Comparison of ENCODE assay signal across 8 mouse cellular contexts in genomic region chr12:16828505-16828904, GRCm38 (mm10). TPM values are rescaled to one million over a fixed set of nuclear protein-coding genes. Genes with fewer than 3 reads are reported as not detected.
A peak's percentile ranks its signal among the peaks of the same experiment; 100 is the strongest.
DNase-seq lines count a peak whose midpoint lies in the region; ATAC-seq and TF ChIP-seq lines count a peak whose summit lies in the region.

No protein-coding gene starts in this region.

- no peak overlapping the region for H3K4me2 ChIP-seq in kidney, embryonic 14.5 days (replicated peaks; ENCODE audit: low read depth, low read length)
- H3K4me2 ChIP-seq in midbrain, embryonic 15.5 days = no peak overlapping the region

- no peaks in the 10 kb centered on the region for H3K27me3 ChIP-seq in kidney, embryonic 14.5 days (ENCODE audit: control insufficient read depth, insufficient read depth, low read length)
- H3K27me3 ChIP-seq in heart, adult 2 months (ENCODE audit: control insufficient read depth, insufficient read depth, low read length) = no peaks in the 10 kb centered on the region
- no peaks in the 10 kb centered on the region for H3K27me3 ChIP-seq in midbrain, embryonic 15.5 days (replicated peaks)

- no peak overlapping the region for H3K4me3 ChIP-seq in kidney, embryonic 14.5 days (ENCODE audit: low read length)
- H3K4me3 ChIP-seq in heart, adult 2 months = no peak overlapping the region
- no peak overlapping the region for H3K4me3 ChIP-seq in midbrain, embryonic 15.5 days

- intact Hi-C loops in heart, adult 2 months (cut with DNase I) = loop anchor here (5.0 to 10.0 kb wide), 3 partner anchors 106 to 184 kb away; partner anchors contain the start of gene 2410004P03Rik

- no peaks in the 10 kb centered on the region for H3K9me3 ChIP-seq in kidney, embryonic 14.5 days (ENCODE audit: control insufficient read depth, low read length)
- H3K9me3 ChIP-seq in midbrain, embryonic 15.5 days = no peaks in the 10 kb centered on the region

- TF ChIP-seq EP300 in heart, adult 2 months (IDR thresholded peaks at IDR 0.05; ENCODE audit: insufficient read depth, low read depth, low read length) = peak; percentile 57; the same call in 1 of the 2 replicates

- TF ChIP-seq POLR2A in heart, adult 2 months (IDR thresholded peaks at IDR 0.05; ENCODE audit: insufficient read depth, low read depth, low read length) = 0 out of 2 replicates have a peak, but pooled peaks have one; percentile 11

- TF ChIP-seq CTCF in heart, adult 2 months (IDR thresholded peaks at IDR 0.05) = peak; percentile 76

- H3K36me3 ChIP-seq in kidney, embryonic 14.5 days (ENCODE audit: control insufficient read depth, insufficient read depth, low read length) = peaks cover 41% of the 10 kb centered on the region
- no peaks in the 10 kb centered on the region; the same call in 1 of the 2 replicates for H3K36me3 ChIP-seq in heart, adult 2 months (ENCODE audit: control insufficient read depth, insufficient read depth, low read length)
- H3K36me3 ChIP-seq in midbrain, embryonic 15.5 days (replicated peaks) = peaks cover 24% of the 10 kb centered on the region

- no peak for ATAC-seq in kidney, embryonic 14.5 days (ENCODE audit: low FRiP score, low TSS enrichment)
- ATAC-seq in megakaryocyte progenitor cell, adult 5-6 weeks (replicated peaks; ENCODE audit: poor library complexity) = peak; percentile 78
- ATAC-seq in erythroid progenitor cell, adult 5-6 weeks (replicated peaks; ENCODE audit: low FRiP score, poor library complexity, severe bottlenecking) = no peak
- no peak for ATAC-seq in midbrain, embryonic 15.5 days (replicated peaks)

- no peak overlapping the region for H3K9ac ChIP-seq in kidney, embryonic 14.5 days (ENCODE audit: low read depth, low read length)
- no peak overlapping the region for H3K9ac ChIP-seq in heart, adult 2 months (ENCODE audit: low read depth, low read length)
- H3K9ac ChIP-seq in midbrain, embryonic 15.5 days = no peak overlapping the region

- H3K79me2 ChIP-seq in heart, adult 2 months (replicated peaks; ENCODE audit: control insufficient read depth, insufficient read depth, low read length) = no peaks in the 10 kb centered on the region

- peak; percentile 61 for DNase-seq in kidney, adult 11 months
- DNase-seq in R1 (ENCODE audit: low read depth, low spot score) = peak; percentile 32
- DNase-seq in heart, adult 2 months = peak; percentile 71 to 74
- peak; percentile 64 to 83 for DNase-seq in kidney, postnatal 36 days

- WGBS in kidney, embryonic 14.5 days = 73% methylated on average over 6 of the region's 6 CpGs
- WGBS in heart, adult 2 months = 3% methylated on average over 6 of the region's 6 CpGs
- 87% methylated on average over 6 of the region's 6 CpGs for WGBS in midbrain, embryonic 15.5 days

- no peaks in the 10 kb centered on the region for H3K4me1 ChIP-seq in kidney, embryonic 14.5 days (ENCODE audit: control insufficient read depth, insufficient read depth, low read length)
- H3K4me1 ChIP-seq in heart, adult 2 months (ENCODE audit: control insufficient read depth, insufficient read depth, low read length) = peaks cover 13% of the 10 kb centered on the region
- no peaks in the 10 kb centered on the region for H3K4me1 ChIP-seq in midbrain, embryonic 15.5 days

- no peak overlapping the region for H3K27ac ChIP-seq in kidney, embryonic 14.5 days (ENCODE audit: low read depth, low read length)
- no peak overlapping the region for H3K27ac ChIP-seq in heart, adult 2 months
- no peak overlapping the region for H3K27ac ChIP-seq in midbrain, embryonic 15.5 days

RNA-seq across cellular contexts. Expression of gene E2f6, which starts 17.7 kb away (rescaled TPM):
- 36.8 and 56.7 TPM in 2 replicates for polyA plus RNA-seq in kidney, embryonic 14.5 days (2014; fragmentation: Nextera tagmentation; extraction: Ambion mirVana)
- 10 to 100 TPM; 79.1 to 84.1 TPM for total RNA-seq in heart, adult 2 months (2021)
- 46.7 and 87.4 TPM in 2 replicates for polyA plus RNA-seq in heart, adult 2 months (2012; rRNA removed)
- total RNA-seq in megakaryocyte progenitor cell, adult 5-6 weeks (2015) = 51.7 and 60.3 TPM in 2 replicates
- 49.2 and 49.9 TPM in 2 replicates for total RNA-seq in megakaryocyte progenitor cell, adult 5-6 weeks (2017)
- total RNA-seq in erythroid progenitor cell, adult 5-6 weeks (2015; ENCODE audit: low replicate concordance) = 29.6 and 47.8 TPM in 2 replicates
- total RNA-seq in erythroid progenitor cell, adult 5-6 weeks (2017; ENCODE audit: low replicate concordance) = 19.9 and 33.5 TPM in 2 replicates
- 29.8 and 30.1 TPM in 2 replicates for polyA plus RNA-seq in midbrain, embryonic 15.5 days (2015; fragmentation: Nextera tagmentation; extraction: Ambion mirVana)

RNA-seq across cellular contexts. Expression of gene Greb1, which starts 27.8 kb away (rescaled TPM):
- 6.6 and 8.6 TPM in 2 replicates for polyA plus RNA-seq in kidney, embryonic 14.5 days (2014; fragmentation: Nextera tagmentation; extraction: Ambion mirVana)
- total RNA-seq in heart, adult 2 months (2021) = under 1 TPM; 0.25 to 0.39 TPM
- 0.44 and 0.51 TPM in 2 replicates for polyA plus RNA-seq in heart, adult 2 months (2012; rRNA removed)
- total RNA-seq in megakaryocyte progenitor cell, adult 5-6 weeks (2015) = 0.02 TPM in 1 of 2 replicates, not detected in the other
- total RNA-seq in megakaryocyte progenitor cell, adult 5-6 weeks (2017) = 0.04 and 0.17 TPM in 2 replicates
- total RNA-seq in erythroid progenitor cell, adult 5-6 weeks (2015; ENCODE audit: low replicate concordance) = not detected in 2 replicates
- not detected in 2 replicates for total RNA-seq in erythroid progenitor cell, adult 5-6 weeks (2017; ENCODE audit: low replicate concordance)
- polyA plus RNA-seq in midbrain, embryonic 15.5 days (2015; fragmentation: Nextera tagmentation; extraction: Ambion mirVana) = 1.4 and 1.7 TPM in 2 replicates
